Mouse (Mus musculus) kidney, adult 18-20 months (tissue): ENCODE measurements around the gene Sel1l.

ENCODE experiments used
- DNase-seq: peaks from one replicate; pipeline ENCODE4 v3.0.0; 2021

The Sel1l gene

DNA sequence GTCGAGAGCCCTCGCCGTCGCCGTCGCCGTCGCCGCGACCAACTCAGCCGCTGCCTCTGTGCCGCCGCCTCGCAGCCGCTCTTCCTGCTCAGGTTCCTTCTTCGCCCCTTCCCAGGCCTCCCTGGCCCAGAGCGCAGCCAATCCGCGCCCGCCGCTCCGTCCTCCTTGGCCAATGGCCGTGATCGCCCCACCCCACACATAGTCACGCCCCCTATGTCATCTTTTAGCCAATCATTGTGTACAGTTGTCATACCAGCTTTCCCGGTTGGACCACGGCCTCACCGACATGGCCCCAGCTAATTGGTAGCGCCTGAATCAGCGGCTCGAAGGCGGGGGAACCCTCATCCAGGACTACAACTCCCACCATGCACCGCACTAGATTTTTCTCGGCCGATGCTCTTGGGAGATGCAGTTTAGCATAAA, at the start of gene Sel1l:
Gene Sel1l, minus strand, starts transcription at position 113 of the 423 bp plus-strand sequence.
- DNase-seq: peak; percentile 97

DNA sequence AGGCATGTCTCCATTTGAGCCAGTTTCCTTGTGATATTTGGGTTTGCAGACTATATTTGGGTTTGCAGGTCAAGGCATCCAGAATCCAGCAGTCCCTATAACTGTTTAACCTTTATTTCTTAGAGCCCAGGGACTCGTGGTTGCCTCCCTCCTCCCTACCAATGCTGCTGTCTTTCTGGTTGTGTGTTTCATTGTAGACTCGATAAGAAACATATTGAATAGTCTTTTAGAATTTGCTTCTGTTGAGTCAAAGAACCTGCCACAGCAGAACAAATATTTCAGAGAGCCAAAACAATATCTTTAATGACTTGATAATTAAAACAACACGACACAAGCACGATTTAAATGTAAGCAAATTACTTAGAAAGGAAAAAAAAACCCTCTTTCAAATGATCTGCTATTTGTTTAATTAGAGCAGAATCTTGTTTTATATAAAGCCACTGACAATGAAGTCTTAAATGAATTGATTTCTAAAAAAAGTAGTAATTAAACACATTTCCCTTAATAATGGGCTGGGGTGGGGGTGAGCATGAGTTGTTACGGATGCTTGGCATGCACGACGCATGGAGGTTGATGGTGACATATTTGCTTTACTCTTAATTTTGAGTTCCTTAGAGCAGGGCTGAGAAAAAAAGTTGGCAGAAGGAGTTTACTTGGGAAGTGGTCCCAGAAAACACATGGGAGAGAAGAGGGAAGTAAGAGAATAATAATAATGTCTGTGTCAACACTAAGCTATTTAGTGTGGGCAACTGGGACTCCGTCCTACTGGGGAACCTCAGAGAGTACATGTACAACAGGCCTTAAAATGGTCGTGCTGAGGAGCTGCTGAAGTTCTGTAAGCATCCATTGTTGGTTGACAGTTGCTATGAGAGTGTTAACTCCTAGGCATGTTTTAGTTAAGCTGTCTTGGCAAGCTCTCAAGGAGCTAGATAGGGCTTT, 43.9 kb upstream of the Sel1l start:
- no peak for DNase-seq

DNA sequence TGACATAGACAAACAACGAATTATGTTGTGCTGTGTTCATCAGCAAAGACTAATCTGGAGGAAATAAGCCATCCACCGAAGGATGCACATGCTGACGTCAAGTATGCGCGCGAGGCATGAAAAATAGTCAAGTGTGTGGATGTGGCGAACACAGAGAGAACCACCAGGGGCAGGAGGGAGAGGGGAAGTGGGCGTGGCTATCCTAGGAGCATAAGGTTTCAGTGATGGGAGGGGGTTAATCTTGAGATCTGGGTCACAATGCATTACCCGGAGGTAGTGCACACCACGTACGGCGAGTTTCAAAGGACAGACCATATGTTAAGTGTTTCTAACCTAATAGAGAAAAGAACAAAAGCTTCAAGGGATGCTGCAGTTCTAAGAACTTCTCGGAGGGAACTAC, 31.5 kb upstream of the Sel1l start:
- no peak for DNase-seq

DNA sequence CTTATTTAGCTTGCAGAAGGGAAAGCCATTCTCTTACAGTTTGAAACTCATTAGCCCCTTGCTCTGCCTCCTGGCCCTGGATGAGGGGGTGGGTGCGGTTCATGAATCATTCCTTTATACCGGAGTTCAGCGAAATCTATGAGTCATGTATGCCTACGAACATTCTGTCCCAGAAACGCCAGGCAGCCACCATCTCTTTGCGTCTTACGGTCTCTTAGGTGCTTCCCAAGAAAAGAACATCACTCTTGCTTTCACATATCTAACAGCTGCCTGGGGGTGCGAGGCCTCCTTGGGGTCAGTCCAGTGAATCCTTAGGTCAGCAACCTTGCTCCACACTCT, 29.9 kb upstream of the Sel1l start:
- DNase-seq: no peak

DNA sequence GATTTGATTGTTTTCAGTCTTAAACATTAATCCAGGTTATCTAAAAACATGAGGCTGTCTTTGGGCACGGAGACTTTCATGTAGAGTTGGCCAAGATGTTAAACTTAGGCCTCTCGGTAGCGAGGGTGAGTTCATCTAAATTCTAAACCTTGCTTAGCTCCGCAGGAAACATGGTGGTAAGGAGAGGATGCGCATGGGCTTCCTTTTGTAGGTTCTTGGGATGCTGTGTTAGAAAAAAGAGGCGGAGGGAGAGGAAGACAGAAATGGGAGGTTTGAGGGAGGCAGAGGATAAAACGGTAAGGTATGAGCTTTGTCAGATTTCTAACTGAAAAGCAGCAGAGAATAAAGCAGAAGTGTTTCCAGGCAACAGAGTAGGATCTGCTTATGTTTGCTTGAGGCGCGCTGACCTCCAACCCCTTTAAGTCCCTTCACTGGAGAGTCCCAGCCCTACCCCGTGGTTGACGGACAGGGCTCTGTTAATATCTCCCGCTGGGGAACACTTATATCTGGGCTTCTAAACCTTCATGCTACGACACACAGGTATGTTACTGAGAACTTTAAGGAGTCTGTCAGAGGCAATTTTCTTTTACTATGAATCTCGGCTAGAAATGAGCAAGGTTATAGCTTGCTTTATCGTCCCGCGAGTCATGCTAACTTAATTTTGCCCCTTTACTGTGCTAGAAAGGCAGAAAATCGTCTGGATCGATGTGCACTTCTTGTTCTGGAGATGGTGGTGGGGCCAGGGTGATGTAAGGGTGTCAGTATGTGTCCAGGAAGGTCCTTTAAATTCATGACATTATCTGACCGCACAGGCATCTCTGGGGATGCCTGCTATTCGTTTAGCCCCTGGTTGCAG, 29.3 kb upstream of the Sel1l start:
- DNase-seq: no peak

DNA sequence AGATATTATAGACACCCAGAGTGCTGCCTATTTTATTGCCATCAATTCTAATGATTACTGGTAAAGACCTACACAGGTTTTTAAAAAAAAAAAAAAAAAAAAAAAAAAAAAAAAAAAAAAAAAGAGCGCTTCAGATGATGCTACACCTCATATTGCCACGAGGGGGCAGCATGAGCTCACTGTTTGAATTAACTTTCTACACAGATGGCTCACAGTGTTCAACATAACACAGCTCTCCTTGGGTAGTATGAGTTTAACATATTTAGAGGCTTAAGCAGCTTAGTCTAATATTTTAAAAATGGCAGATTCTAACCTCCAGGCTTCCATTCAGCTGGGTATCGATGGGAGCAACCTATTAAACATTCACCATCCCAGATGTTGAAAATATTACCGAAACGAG, 28.7 kb upstream of the Sel1l start:
- peak; percentile 8 for DNase-seq

DNA sequence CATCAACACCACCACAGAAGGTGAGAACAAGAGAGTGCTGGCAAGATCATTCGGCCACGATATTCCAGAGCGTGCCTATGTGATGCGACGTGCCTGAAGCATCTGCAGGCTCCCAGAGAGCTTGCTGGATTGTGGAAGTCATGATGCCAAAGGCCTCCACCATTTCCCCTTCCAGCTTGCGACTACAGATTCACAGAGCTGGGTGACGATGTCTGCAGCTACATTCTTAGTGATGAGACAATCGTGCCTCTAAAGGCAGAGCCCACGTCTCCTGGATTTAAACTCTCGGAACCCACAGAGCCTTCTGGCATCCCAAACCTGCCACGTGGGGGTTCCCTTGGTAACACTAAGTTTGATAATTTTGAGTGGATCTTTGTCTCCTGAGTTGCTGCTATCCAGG, 21.7 kb upstream of the Sel1l start:
- DNase-seq: no peak

DNA sequence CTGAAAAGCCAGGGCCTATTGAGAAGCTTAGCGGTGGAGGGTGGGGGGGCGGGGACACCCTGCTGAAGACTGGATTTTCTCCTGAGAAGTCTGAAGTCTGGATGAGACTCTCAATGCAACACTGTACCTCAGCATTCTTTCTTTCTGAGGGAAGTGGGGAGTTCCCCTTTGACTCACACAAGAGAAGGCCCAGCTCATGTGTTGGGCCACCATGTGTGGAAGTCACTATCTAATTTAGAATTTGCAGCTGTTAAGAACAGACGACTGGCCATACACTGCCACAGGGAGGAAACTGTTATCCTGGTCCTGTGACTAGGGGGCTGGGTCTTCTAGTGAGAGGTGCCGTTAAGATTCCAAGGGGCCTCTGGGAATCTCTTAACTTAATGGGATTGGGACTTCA, 20.4 kb upstream of the Sel1l start:
- no peak for DNase-seq

DNA sequence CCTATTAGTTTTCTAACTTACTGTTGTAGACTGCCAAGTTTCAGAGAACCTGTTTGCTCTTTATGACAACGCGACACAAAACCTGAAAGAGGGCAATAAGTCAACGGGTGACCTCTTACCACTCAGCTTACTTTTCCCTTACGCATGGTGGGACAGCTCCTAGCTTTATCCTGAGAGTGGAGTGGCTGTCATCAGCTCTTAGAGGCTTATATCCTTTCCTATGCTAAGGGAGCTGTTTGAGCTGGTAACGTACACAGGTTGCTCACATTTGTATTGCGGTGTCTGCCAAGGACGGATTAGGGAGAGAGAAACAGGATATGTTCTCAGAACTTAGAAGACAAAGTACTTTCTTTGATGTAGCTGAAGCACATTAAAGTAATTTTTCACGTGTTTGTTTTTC, 5.4 kb upstream of the Sel1l start:
- no peak for DNase-seq

DNA sequence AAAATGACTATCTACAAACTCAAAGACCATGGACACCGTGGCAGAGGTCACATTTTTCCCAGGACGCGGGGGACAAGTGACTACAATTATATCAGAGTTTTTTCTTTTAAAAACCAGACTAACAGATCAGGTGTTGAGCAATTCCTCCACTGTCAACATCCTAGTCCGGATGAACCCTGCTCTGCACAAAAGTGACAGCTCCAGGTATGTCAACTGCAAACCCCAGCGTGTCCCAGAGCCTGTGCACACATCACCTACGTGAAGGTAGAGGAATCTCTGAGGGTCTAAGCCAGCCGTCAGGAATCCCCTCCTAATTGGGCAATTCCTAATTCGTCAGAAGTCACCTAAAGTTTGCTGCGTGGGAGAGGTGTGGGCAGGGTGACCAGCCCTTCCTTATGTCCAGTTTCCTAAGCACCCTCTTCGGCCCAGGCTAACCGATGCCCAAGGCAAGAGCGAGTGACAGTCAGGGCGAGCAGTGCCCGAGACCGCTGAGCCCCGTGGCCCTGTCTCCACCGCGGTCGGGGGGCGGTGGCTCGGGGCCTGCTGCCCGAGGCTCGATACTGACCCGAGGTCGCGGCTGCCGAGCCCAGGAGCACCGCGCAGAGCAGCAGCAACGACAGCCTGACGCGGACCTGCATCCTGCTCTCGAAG, 438 bp downstream of the Sel1l start:
- no peak for DNase-seq

DNA sequence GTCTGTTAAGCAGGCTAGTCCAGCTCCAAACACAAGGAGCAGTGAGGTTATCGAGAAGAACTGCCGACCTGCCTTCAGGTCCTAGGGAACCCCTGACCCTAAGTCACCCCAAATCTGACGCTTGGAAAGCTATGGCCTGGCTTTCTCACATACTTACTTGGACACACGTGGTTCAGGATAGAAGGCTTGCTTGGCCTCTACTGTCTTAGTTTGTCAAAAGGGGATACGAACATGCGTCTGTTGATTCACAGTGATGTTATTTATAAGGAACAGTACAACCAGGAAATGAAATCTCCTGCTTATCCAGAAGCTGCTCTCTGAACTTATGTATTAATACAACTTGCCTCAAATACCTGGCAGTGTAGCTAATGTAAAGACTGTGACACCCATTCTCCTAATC, 2.9 kb downstream of the Sel1l start:
- DNase-seq: no peak

DNA sequence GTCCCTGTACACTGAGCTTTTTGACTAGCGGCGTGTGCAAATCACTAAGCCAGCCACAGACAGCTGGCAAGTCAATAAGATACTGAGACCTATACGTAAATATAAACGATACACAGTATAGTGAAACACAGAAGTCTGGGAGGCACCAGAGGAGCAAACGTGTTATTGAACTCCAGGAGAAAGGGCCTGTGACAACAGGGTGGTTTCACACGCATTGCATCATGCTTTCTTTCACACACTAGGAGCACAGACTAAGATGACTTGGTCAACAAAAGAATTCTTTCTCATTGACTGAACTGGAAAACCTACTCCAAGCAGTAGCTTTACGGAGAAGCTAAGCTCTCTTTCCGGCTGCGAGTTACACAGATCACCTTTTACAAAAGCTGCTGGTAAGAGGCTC, 3.6 kb downstream of the Sel1l start:
- no peak for DNase-seq

DNA sequence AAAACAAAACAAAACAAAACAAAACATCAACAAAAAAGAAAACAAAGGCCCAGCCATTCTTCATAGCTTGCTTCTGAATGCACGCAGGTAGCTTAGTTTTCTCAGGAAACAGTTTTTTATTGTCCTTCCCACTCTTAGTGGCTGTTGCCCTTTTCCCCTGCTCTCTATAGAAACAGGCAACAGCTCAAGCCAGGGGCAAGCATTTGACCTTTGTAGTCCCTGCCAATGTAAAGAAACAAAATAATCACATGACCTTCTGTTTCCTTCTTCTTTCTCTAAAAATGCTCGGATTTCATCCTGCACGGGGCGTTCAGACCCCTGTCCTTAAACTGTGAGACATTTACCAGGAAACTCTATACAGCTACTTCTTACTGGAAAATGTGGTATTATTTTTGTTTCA, 4.4 kb downstream of the Sel1l start:
- DNase-seq: no peak

DNA sequence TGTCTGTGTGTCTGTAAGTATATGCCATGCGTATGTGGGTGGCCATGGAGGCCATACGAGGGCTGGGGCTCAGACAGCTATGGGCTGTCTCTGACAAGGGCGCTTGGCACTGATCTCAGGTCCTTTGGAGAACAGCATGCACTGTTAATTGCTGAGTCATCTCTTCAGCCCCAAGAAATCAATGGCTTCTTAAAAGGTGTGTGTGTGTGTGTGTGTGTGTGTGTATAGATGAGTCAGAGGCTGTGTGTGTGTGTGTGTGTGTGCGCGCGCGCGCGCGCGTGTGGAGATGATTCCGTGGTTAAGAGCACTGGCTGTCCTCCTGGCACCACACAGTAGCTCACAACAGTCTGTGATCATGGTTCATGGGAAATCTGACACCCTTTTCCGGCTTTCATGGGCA, 5.1 kb downstream of the Sel1l start:
- no peak for DNase-seq

DNA sequence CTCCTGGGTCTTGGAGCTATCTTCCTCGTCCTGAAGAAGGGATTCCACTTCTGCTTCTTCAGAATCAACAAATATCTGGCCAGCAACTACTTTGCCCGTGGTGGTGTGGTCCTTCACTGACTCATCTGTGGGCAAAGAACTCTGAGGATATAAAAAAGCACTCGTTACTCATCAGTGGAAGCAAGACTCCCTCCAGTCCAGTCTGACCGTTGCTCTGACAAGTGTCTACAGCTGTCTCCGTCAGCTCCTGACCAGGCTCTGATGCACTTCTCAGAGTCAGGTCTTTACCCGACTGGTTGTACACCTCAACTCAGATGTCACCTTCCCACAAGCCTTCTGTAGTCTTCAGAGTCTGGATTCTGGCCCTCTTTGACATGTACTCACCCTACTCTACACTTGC, 7.2 kb downstream of the Sel1l start:
- DNase-seq: no peak

DNA sequence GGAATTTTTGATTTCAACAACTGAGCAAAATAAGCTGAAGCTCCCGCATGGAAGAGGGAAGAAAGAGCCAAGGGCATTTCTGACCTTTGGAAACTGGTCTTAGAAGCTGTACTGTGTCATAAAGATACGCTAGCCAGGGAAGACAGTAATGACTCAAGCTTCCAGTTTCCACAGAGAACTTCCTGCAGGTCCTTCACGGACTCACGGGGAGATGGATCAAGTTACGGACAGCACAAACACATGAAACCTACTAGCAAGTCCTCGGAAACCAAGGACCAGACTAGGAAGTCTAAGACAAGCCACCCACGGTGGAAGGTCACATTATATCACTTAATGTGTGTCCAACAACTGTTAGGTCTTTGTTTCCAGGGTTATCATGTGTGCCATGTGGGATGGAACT, 10.7 kb downstream of the Sel1l start:
- no peak for DNase-seq

DNA sequence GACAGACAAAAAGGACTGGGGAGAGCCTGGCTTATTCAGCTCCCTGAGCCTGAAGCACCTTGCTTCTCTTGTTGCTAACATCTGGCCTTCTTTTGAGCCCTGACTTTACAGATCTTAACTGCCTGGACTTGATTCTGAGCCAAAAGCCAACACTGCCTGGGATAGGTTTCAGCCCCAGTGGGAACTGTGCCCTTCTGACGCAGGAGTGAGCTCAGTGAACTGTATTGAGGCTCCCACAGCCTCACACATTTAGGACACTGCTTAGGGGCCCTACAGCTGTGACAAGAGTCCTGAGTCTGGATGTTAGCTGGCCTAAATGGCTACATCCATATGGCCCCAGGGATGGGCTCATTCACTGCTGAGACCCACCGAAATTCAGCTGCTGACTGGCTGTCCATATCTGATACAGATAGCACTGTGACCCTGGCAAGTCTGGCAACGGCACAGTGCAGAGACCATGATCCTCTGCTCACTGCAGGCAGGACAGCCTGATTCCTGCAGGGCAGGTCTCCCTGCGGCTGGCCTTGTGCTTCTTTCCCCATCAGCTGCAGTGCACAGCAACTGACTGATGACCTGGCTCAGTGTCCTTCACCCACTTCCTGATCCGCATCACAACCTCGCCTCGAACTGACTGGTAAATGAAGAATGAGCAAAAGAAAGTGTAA, 11.4 kb downstream of the Sel1l start:
- DNase-seq: peak; percentile 55

DNA sequence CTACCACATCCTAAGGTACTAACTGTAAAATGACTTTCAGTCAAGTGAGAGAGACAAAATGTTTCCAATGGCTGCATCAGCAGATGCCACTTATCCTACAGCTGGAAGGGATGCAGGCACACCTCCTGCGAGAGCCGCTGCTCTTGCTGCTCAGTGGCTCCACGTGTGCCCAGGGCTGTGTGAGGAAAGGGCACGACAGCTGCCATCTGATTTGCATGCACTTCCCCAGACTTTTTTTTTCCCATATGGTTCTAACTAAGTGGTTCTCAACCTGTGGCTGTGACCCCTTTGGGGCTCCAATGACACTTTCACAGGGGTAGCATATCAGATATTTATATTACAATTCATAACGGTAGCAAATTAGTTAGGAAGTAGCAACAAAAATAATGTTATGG, 15.0 kb downstream of the Sel1l start:
- DNase-seq: no peak

DNA sequence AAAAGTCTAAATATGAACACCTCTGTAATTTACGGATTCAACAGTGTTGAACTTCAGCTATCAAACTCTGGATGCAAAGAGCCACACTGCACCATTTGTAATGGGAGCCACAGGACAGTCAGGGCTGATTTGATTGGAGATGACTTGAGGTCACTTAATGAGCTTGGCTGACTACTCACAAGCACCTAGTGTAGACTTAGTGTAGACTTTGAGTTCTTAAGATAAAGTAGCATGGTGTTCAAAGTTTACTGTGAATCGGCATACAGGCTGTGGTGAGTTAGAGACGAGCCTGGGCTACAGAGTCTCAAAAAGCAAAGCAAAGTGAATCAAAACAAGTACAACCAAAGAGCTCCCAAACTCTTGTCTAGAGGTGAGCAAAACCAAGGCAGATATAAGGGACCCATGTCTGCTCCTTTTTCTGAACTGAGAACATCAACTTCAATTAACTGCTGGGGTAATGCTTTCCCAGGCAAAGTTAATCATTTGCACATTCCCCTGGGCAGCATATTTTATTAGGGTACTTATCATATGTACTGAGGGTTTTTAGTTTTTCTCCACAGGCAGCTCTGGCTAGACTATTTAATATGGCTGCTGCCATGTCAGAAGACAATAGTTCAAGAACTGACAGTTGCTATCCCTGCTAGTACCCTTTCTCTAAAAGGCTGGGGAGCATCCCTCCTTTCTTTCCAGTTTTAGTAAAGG, 15.6 kb downstream of the Sel1l start:
- no peak for DNase-seq

DNA sequence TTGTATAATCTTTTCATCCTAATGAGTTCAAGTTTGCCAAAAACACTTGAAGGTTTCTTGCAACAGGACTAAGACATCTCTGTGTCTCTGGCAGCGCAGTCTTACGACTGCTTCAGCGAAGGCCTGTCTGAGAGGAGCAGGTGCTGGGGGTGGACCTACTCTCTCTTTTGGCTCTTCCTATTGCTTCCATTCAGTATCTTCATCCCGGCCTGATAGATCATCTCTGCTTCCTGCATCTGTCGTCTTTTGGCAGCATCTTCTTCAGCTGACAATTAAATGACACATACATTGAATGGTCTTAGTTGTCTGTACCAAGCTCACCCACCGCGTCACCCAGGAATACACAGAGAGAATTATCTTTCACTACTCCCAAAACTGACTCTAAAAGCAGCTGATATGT, 17.5 kb downstream of the Sel1l start:
- DNase-seq: no peak

DNA sequence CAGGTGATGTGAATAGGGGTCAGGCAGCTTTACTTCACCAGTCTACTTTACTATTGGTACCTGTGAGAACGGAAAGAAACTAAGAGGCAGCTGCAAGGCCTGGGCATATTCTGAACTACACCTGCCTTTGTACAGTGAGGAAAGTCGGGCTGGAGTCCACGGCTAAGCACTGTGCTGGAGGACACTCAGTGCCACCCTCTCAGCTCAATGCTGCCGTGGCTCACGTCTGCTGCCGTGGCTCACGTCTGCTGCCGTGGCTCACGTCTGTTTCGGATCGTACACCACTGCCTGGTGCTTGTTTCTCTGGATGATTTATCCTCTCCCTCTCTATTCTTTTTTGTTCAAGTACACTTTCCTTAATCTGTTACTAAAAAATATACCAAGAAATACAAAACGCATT, 28.5 kb downstream of the Sel1l start:
- no peak for DNase-seq

DNA sequence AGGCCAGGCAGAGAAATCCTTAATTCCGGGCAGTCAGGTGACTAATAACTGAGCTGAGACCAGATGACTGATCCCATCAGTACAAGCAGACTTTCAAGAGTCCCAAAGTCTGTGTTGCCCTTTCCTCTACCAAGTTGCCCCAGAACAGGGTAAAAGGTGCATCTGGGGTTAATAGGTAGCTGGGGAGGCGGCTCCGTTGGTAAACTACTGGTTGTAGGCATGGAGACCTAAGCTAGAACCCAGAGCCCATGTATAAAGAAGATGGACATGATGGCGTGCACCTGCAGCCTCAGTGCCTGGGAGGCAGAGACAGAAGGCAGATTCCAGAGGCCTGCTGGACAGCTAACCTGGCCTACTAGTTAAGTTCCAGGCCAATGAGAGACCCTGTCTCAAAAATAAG, 30.2 kb downstream of the Sel1l start:
- DNase-seq: no peak
